Mouse (Mus musculus) CH12.LX (cell line): ENCODE measurements at regions not wholly inside any gene's neighbourhood (a gene's known extent, or its start where the extent isn't known, plus 50 kb on each side); places are given as distances from the start of the nearest gene placed in this dataset.

Experiments
- DNase-seq: peaks from one replicate; pipeline ENCODE4 v3.0.0-alpha.2; 2013; ENCODE audit errors: extremely low read depth
- H3K27ac ChIP-seq: 2 replicates; pipeline ENCODE4 v1.5.1; 2012; ENCODE audit warnings: low read depth, mild to moderate bottlenecking, control low read depth, moderate library complexity; ENCODE audit not compliant: insufficient read depth
- H3K27me3 ChIP-seq: replicated peaks from 2 replicates; pipeline ENCODE3; 2012; ENCODE audit warnings: inconsistent platforms
- H3K36me3 ChIP-seq, 2 experiments: replicated peaks in 1 of 2; 2 replicates each; pipeline versions ENCODE3 to v1.6.1; 2012; ENCODE audit warnings: inconsistent platforms in 1 of 2, low read length in 1 of 2, mild to moderate bottlenecking in 1 of 2, mixed read lengths in 1 of 2, moderate library complexity in 1 of 2; ENCODE audit not compliant: control insufficient read depth in 1 of 2, insufficient read depth in 1 of 2
- H3K4me1 ChIP-seq, 2 experiments: 2 replicates each; pipeline ENCODE4 v1.6.1; 2012; ENCODE audit warnings: inconsistent platforms in 1 of 2, moderate library complexity in 1 of 2; ENCODE audit not compliant: insufficient read depth in 2 of 2, control insufficient read depth in 1 of 2
- H3K4me2 ChIP-seq: 2 replicates; pipeline ENCODE4 v1.6.1; 2012; ENCODE audit warnings: low read depth, mild to moderate bottlenecking, control low read depth; ENCODE audit not compliant: poor library complexity, insufficient read depth, severe bottlenecking
- H3K4me3 ChIP-seq, 3 experiments: fragments of 150-350 bp in 1 of 3; sonication (generic) in 1 of 3; replicated peaks in 1 of 3; 2 replicates each; pipeline versions ENCODE3 to v1.5.1; 2011 to 2012; ENCODE audit warnings: low read depth in 2 of 3, low read length in 2 of 3, mild to moderate bottlenecking in 2 of 3, moderate library complexity in 2 of 3, control low read depth in 1 of 3, improper control_type of control experiment in 1 of 3, inconsistent platforms in 1 of 3, mixed read lengths in 1 of 3; ENCODE audit not compliant: poor library complexity in 1 of 3
- H3K79me2 ChIP-seq: replicated peaks from 2 replicates; pipeline ENCODE4 v1.6.1; 2012; ENCODE audit warnings: mild to moderate bottlenecking, moderate library complexity; ENCODE audit not compliant: control insufficient read depth, poor library complexity, insufficient read depth, severe bottlenecking; ENCODE audit errors: extremely low read depth
- H3K9ac ChIP-seq: 2 replicates; pipeline ENCODE4 v1.6.1; 2012; ENCODE audit warnings: low read depth, mild to moderate bottlenecking, control low read depth, moderate library complexity; ENCODE audit not compliant: insufficient read depth
- H3K9me3 ChIP-seq: replicated peaks from 2 replicates; pipeline ENCODE3; 2012; ENCODE audit warnings: low read length, inconsistent platforms, mixed read lengths
- CHD2 ChIP-seq: IDR thresholded peaks from 2 replicates; pipeline ENCODE4 v1.6.1; 2011; ENCODE audit warnings: low read length, improper control_type of control experiment
- CTCF ChIP-seq, 2 experiments: IDR thresholded peaks in 1 of 2; conservative IDR thresholded peaks in 1 of 2; 2 replicates each; pipeline ENCODE4 v1.5.1; 2011 to 2012; ENCODE audit warnings: low read depth in 2 of 2, low read length in 2 of 2, improper control_type of control experiment in 1 of 2, inconsistent platforms in 1 of 2, mild to moderate bottlenecking in 1 of 2, moderate library complexity in 1 of 2
- ELF1 ChIP-seq: IDR thresholded peaks from 2 replicates; pipeline ENCODE4 v1.6.1; 2014; ENCODE audit warnings: low read depth, mild to moderate bottlenecking, inconsistent platforms, low read length, improper control_type of control experiment
- EP300 ChIP-seq: IDR thresholded peaks from 2 replicates; pipeline ENCODE4 v1.6.1; 2011; ENCODE audit warnings: low read length, improper control_type of control experiment
- JUN ChIP-seq: IDR thresholded peaks from 2 replicates; pipeline ENCODE4 v1.6.1; 2011; ENCODE audit warnings: low read depth, mild to moderate bottlenecking, low read length, improper control_type of control experiment, moderate library complexity; ENCODE audit not compliant: insufficient read depth
- JUND ChIP-seq: conservative IDR thresholded peaks from 2 replicates; pipeline ENCODE4 v1.6.1; 2011; ENCODE audit warnings: low read depth, low read length, improper control_type of control experiment
- KAT2A ChIP-seq: IDR thresholded peaks from 2 replicates; pipeline ENCODE4 v1.6.1; 2012; ENCODE audit warnings: low read length, improper control_type of control experiment, inconsistent platforms; ENCODE audit not compliant: insufficient replicate concordance
- MAFK ChIP-seq: IDR thresholded peaks from 2 replicates; pipeline ENCODE4 v1.6.1; 2011; ENCODE audit warnings: low read length, improper control_type of control experiment; ENCODE audit not compliant: insufficient replicate concordance
- MEF2A ChIP-seq: IDR thresholded peaks from 2 replicates; pipeline ENCODE4 v1.6.1; 2014; ENCODE audit warnings: low read depth, mild to moderate bottlenecking, inconsistent platforms, low read length, improper control_type of control experiment, borderline replicate concordance
- MXI1 ChIP-seq: IDR thresholded peaks from 2 replicates; pipeline ENCODE4 v1.6.1; 2011; ENCODE audit warnings: mild to moderate bottlenecking, low read depth, low read length, improper control_type of control experiment
- NELFE ChIP-seq: IDR thresholded peaks from 2 replicates; pipeline ENCODE4 v1.6.1; 2011; ENCODE audit warnings: low read depth, low read length, improper control_type of control experiment
- PAX5 ChIP-seq: IDR thresholded peaks from 2 replicates; pipeline ENCODE4 v1.6.1; 2012; ENCODE audit warnings: low read length, inconsistent platforms, mixed read lengths
- POLR2A ChIP-seq: IDR thresholded peaks from 2 replicates; pipeline ENCODE4 v1.6.1; 2011; ENCODE audit warnings: low read depth, mild to moderate bottlenecking, improper control_type of control experiment, low read length
- RCOR1 ChIP-seq: conservative IDR thresholded peaks from 2 replicates; pipeline ENCODE4 v1.6.1; 2012; ENCODE audit warnings: low read depth, mild to moderate bottlenecking, inconsistent platforms, low read length, improper control_type of control experiment
- SIN3A ChIP-seq: IDR thresholded peaks from 2 replicates; pipeline ENCODE4 v1.6.1; 2012; ENCODE audit warnings: low read length, improper control_type of control experiment, inconsistent platforms
- TBP ChIP-seq: conservative IDR thresholded peaks from 2 replicates; pipeline ENCODE4 v1.6.1; 2011; ENCODE audit warnings: low read depth, low read length, improper control_type of control experiment
- UBTF ChIP-seq: IDR thresholded peaks from 2 replicates; pipeline ENCODE4 v1.6.1; 2012; ENCODE audit warnings: low read depth, mild to moderate bottlenecking, inconsistent platforms, low read length, improper control_type of control experiment, moderate library complexity
- ZC3H11A ChIP-seq: IDR thresholded peaks from 2 replicates; pipeline ENCODE4 v1.6.1; 2012; ENCODE audit warnings: low read depth, mild to moderate bottlenecking, inconsistent platforms, low read length, improper control_type of control experiment
- ZKSCAN1 ChIP-seq: IDR thresholded peaks from 2 replicates; pipeline ENCODE4 v1.6.1; 2012; ENCODE audit warnings: low read depth, inconsistent platforms, low read length, improper control_type of control experiment, borderline replicate concordance
- ZNF384 ChIP-seq: IDR thresholded peaks from 2 replicates; pipeline ENCODE4 v1.6.1; 2012; ENCODE audit warnings: low read depth, low read length, improper control_type of control experiment, inconsistent platforms
- dilution Hi-C: fragments of 300-500 bp; cut with MboI; formaldehyde crosslinking; loops from 2 replicates; pipeline ENCODE4 v1.14.3; 2020; ENCODE audit warnings: low sequenced_read_pairs; ENCODE audit not compliant: extremely low pct_unique_long_range_greater_than_20kb, extremely low pct_ligation_motif_present
- in situ Hi-C: fragments of 300-500 bp; cut with MboI; formaldehyde crosslinking; loops from 3 replicates; pipeline ENCODE4 v1.14.3; 2019; ENCODE audit warnings: low sequenced_read_pairs, low pct_ligation_motif_present, low pct_unique_long_range_greater_than_20kb, mixed read lengths

DNA sequence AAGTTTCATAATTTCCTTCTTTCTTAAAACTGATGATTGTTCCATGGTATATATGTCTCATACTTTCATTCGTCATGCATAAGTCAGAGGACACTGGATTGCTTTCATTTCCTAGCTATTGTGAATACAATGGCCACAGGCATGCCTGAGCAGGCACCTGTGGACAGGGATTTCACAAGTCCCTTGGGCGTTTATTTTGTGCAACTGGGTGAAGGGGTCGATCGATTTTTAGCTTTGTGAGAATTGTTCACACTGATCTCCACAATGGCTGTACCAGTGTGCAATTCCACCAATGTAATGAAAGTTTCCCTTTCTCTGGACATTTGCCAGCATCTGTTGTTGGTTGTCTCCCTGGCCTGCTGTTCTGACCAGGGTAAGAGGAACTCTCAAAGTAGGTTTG is 405.2 kb upstream of the Hs6st1 start:
- no peak overlapping the region for H3K27ac ChIP-seq
- in situ Hi-C loops (no loop called here), dilution Hi-C loops (no loop called here)
- no peak for TF ChIP-seq PAX5
- TF ChIP-seq ZKSCAN1, result no peak
- TF ChIP-seq MAFK, result no peak
- no peak for TF ChIP-seq ZC3H11A
- TF ChIP-seq TBP, result no peak
- TF ChIP-seq ZNF384, result no peak
- TF ChIP-seq CTCF (conservative IDR thresholded peaks at IDR 0.05 in 1 of 2, IDR thresholded peaks at IDR 0.05 in 1 of 2; ENCODE audit: low read depth in 2 of 2, low read length in 2 of 2), result no peak
- TF ChIP-seq MEF2A, result no peak
- TF ChIP-seq SIN3A, result no peak
- TF ChIP-seq UBTF, result no peak
- TF ChIP-seq ELF1, result no peak
- no peak for TF ChIP-seq JUND
- TF ChIP-seq MXI1, result no peak
- TF ChIP-seq POLR2A, result no peak
- TF ChIP-seq NELFE, result no peak
- no peak for TF ChIP-seq CHD2
- H3K27me3 ChIP-seq, result no peaks in the 10 kb centered on the region
- no peak overlapping the region for H3K4me3 ChIP-seq
- H3K79me2 ChIP-seq, result no peaks in the 10 kb centered on the region
- peaks cover 0 to 7% of the 10 kb centered on the region in 2 experiments; a peak in 2 of 4 replicates for H3K4me1 ChIP-seq
- H3K36me3 ChIP-seq, result no peaks in the 10 kb centered on the region
- no peak overlapping the region for H3K4me2 ChIP-seq
- no peak for DNase-seq
- no peak overlapping the region for H3K9ac ChIP-seq
- H3K9me3 ChIP-seq, result no peaks in the 10 kb centered on the region

DNA sequence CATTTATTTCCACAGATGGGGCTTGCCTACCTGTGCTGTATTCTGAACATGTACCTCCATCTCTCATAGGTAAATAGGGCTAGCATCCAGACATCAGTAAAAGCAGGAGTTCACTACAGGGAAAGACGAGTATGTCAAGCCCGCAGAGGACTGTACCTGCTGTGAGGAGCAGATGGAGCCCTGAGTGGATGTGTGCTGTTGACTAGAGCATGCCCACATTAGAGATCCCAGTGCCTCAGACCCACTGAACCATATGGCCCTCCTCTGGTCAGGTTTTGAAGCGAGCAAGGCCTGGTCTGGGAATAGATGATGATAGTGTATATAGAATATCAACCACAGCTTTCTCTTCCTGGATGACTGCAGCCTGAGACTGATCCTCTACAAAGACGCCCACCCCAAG is 394.7 kb upstream of the Hs6st1 start:
- H3K27me3 ChIP-seq, result no peaks in the 10 kb centered on the region
- in situ Hi-C loops, result no loop called here
- H3K4me2 ChIP-seq, result no peak overlapping the region
- dilution Hi-C loops, result no loop called here
- no peak overlapping the region for H3K4me3 ChIP-seq
- no peak overlapping the region for H3K27ac ChIP-seq
- no peaks in the 10 kb centered on the region for H3K36me3 ChIP-seq
- H3K9ac ChIP-seq, result no peak overlapping the region
- no peaks in the 10 kb centered on the region for H3K79me2 ChIP-seq
- no peak for DNase-seq
- H3K9me3 ChIP-seq, result no peaks in the 10 kb centered on the region
- TF ChIP-seq JUN (no peak), RCOR1 (no peak), UBTF (no peak), TBP (no peak), EP300 (no peak), KAT2A (no peak)
- H3K4me1 ChIP-seq, result peaks cover 0 to 11% of the 10 kb centered on the region in 2 experiments; a peak in 2 of 4 replicates
